In the genomic region with DNA sequence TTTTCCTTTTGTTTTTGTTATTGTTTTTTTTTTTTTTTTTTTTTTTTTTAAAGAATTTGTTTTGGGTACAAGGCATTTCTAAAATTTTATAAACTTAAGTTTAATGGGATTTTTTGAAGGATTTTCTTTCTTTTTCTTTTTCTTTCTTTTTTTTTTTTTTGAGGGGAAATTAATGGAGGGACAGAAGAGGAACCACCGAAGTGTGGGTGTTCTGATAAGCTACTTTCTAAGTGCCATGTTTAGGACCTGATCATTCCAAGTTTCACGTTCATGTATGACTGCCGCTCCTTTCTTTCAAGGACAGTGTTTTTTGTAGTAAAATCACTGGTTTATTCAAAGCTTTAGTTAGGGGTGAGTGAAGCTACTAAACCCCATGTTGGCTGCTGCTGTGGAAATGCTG, we compare ENCODE assay signal across 30 mouse cellular contexts.
"Had no signal": no experiment of that assay in that cellular context is flagged by ENCODE, and none has a peak within 500 bp of the region (broad histone marks: within the 10 kb centered on the region; RNA-seq: fewer than 3 reads in every experiment).

No protein-coding gene starts in this region.

- H3K4me3 ChIP-seq: left cerebral cortex, adult 2 months; limb, embryonic 10.5 days; limb, embryonic 12.5 days; limb, embryonic 13.5 days; limb, embryonic 15.5 days; liver, embryonic 15.5 days; lung, embryonic 15.5 days; megakaryocyte, embryonic 14.5 days; midbrain, embryonic 10.5 days; midbrain, embryonic 12.5 days; midbrain, embryonic 13.5 days; midbrain, embryonic 15.5 days; myocyte; neural tube, embryonic 12.5 days; neural tube, embryonic 13.5 days had no signal

- H3K4me2 ChIP-seq: limb, embryonic 12.5 days; limb, embryonic 13.5 days; limb, embryonic 15.5 days; liver, embryonic 15.5 days; lung, embryonic 14.5 days; lung, embryonic 15.5 days; midbrain, embryonic 11.5 days; midbrain, embryonic 12.5 days; midbrain, embryonic 13.5 days; midbrain, embryonic 15.5 days; neural tube, embryonic 12.5 days; neural tube, embryonic 13.5 days had no signal

- H3K27me3 ChIP-seq: limb, embryonic 12.5 days; limb, embryonic 13.5 days; limb, embryonic 15.5 days; liver, embryonic 15.5 days; lung, embryonic 15.5 days; megakaryocyte, embryonic 14.5 days; midbrain, embryonic 12.5 days; midbrain, embryonic 13.5 days; midbrain, embryonic 15.5 days; neural tube, embryonic 12.5 days; neural tube, embryonic 13.5 days had no signal

- ATAC-seq: liver, postnatal 0 days; lung, postnatal 0 days; midbrain, embryonic 13.5 days; midbrain, embryonic 15.5 days; midbrain, embryonic 16.5 days had no signal

- H3K9me3 ChIP-seq: limb, embryonic 10.5 days; limb, embryonic 12.5 days; limb, embryonic 15.5 days; liver, embryonic 15.5 days; lung, embryonic 15.5 days; megakaryocyte, embryonic 14.5 days; midbrain, embryonic 10.5 days; midbrain, embryonic 13.5 days; midbrain, embryonic 15.5 days; neural tube, embryonic 12.5 days; neural tube, embryonic 13.5 days had no signal

- H3K27ac ChIP-seq: left cerebral cortex, adult 2 months; limb, embryonic 10.5 days; limb, embryonic 12.5 days; limb, embryonic 13.5 days; limb, embryonic 15.5 days; liver, embryonic 14.5 days; liver, embryonic 15.5 days; lung, embryonic 15.5 days; macrophage; midbrain, embryonic 10.5 days; midbrain, embryonic 12.5 days; midbrain, embryonic 13.5 days; midbrain, embryonic 15.5 days; neural tube, embryonic 12.5 days; neural tube, embryonic 13.5 days had no signal

- H3K4me1 ChIP-seq: limb, embryonic 10.5 days; limb, embryonic 12.5 days; limb, embryonic 13.5 days; limb, embryonic 15.5 days; liver, embryonic 15.5 days; lung, embryonic 15.5 days; midbrain, embryonic 10.5 days; midbrain, embryonic 12.5 days; midbrain, embryonic 13.5 days; midbrain, embryonic 15.5 days; neural tube, embryonic 12.5 days; neural tube, embryonic 13.5 days had no signal

- DNase-seq: left cerebral cortex, postnatal 4 days; liver, postnatal 0 days; lung, adult 18-20 months; lung, adult 2 months; lung, embryonic 14.5 days; lung, postnatal 10 days; lung, postnatal 14 days; lung, postnatal 36 days; lung, postnatal 4 days; midbrain, embryonic 14.5 days had no signal

- H3K9ac ChIP-seq: limb, embryonic 12.5 days; limb, embryonic 13.5 days; limb, embryonic 15.5 days; liver, embryonic 14.5 days; liver, embryonic 15.5 days; liver, postnatal 0 days; lung, embryonic 14.5 days; lung, embryonic 15.5 days; midbrain, embryonic 12.5 days; midbrain, embryonic 13.5 days; midbrain, embryonic 15.5 days; neural tube, embryonic 12.5 days; neural tube, embryonic 13.5 days had no signal
